Mouse (Mus musculus): ENCODE measurements around the gene Baiap2l1. TPM values are rescaled to one million over a fixed set of nuclear protein-coding genes. Genes with fewer than 3 reads are reported as not detected.
A peak's percentile ranks its signal among the peaks of the same experiment; 100 is the strongest.

Baiap2l1 gene
- polyA plus RNA-seq, 1 experiment from 2014 or later = 13.2 TPM

DNA sequence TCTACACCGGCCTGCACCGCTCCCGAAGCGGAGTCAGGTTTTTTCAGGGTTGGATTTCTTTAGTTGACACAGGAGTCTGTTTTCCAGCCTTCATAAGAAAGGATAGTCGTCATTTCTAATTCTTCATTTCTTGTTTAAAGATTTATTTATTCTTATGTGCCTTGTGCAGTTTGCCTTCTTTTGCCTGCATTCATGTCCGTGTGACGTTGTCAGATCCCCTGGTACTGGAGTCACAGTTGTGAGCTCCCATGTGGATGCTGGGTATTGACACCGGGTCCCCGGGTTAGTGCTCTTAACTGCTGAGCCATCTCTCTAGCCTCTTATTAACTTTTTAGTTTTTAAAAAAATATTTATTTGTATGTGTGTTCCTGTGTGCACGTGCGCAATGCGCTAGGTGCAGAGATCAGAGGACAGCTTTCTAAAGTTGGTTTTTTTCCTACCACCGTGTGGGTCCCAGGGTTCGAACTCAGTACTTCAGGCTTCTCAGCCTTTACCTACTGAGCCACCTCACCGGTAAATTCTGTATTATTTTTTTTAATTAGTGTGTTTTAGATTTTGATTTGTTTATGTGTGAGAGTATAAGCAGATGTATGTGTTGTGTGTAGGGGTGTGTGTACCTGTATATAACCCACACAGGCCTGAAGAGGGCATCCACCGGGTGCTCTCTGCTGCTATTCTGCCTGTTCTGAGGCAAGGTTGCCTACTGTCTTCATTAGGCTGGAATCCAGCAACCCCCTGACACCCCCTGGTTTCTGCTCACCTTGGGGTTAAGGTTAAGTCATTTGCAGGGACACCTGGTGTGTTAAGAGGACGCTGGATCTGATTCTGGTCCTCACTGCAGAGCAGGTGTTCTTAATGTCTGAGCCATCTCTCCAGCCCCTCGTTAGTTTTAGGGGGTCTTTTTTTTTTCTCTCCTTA lies 133.8 kb downstream of the Baiap2l1 start:
- Histone ChIP-seq H3K4me3 (ENCODE audit: low read length) (peak overlapping the region; percentile 81), H3K9ac (ENCODE audit: low read depth, low read length) (peak overlapping the region; percentile 67), H3K4me2 (replicated peaks; ENCODE audit: low read depth, low read length) (peak overlapping the region; percentile 79), H3K27ac (ENCODE audit: low read depth, low read length) (peak overlapping the region; percentile 55; the same call in 1 of the 2 replicates), H3K27me3 (ENCODE audit: control insufficient read depth, insufficient read depth, low read length) (no peaks in the 10 kb centered on the region), H3K4me1 (ENCODE audit: control insufficient read depth, insufficient read depth, low read length) (peaks cover 7% of the 10 kb centered on the region; the same call in 1 of the 2 replicates), H3K9me3 (ENCODE audit: control insufficient read depth, low read length) (no peaks in the 10 kb centered on the region), H3K36me3 (ENCODE audit: control insufficient read depth, insufficient read depth, low read length) (no peaks in the 10 kb centered on the region; the same call in 1 of the 2 replicates)
- 25% methylated on average over 18 of the region's 18 CpGs for WGBS
- no peak for ATAC-seq (ENCODE audit: low FRiP score, low TSS enrichment)

GRCm38 (mm10) chr5:144223503-144223862 lies 134.4 kb downstream of the Baiap2l1 start, which contains the start of gene Tecpr1:
TSS of gene Tecpr1 (minus strand) at chr5:144223615.
- peak within 1 kb of the TSS; percentile 81 for H3K4me3 ChIP-seq (ENCODE audit: low read length)
- peak; percentile 97 for ATAC-seq (ENCODE audit: low FRiP score, low TSS enrichment)
- H3K27ac ChIP-seq (ENCODE audit: low read depth, low read length) = peak within 1 kb of the TSS; percentile 55; the same call in 1 of the 2 replicates
- H3K9ac ChIP-seq (ENCODE audit: low read depth, low read length) = peak within 1 kb of the TSS; percentile 67
- no peaks in the 10 kb centered on the region for H3K9me3 ChIP-seq (ENCODE audit: control insufficient read depth, low read length)
- peaks cover 7% of the 10 kb centered on the region; the same call in 1 of the 2 replicates for H3K4me1 ChIP-seq (ENCODE audit: control insufficient read depth, insufficient read depth, low read length)
- under 1% methylated on average over 32 of the region's 37 CpGs for WGBS
- peak within 1 kb of the TSS; percentile 79 for H3K4me2 ChIP-seq (replicated peaks; ENCODE audit: low read depth, low read length)
- no peaks in the 10 kb centered on the region; the same call in 1 of the 2 replicates for H3K36me3 ChIP-seq (ENCODE audit: control insufficient read depth, insufficient read depth, low read length)
- H3K27me3 ChIP-seq (ENCODE audit: control insufficient read depth, insufficient read depth, low read length) = no peaks in the 10 kb centered on the region

DNA sequence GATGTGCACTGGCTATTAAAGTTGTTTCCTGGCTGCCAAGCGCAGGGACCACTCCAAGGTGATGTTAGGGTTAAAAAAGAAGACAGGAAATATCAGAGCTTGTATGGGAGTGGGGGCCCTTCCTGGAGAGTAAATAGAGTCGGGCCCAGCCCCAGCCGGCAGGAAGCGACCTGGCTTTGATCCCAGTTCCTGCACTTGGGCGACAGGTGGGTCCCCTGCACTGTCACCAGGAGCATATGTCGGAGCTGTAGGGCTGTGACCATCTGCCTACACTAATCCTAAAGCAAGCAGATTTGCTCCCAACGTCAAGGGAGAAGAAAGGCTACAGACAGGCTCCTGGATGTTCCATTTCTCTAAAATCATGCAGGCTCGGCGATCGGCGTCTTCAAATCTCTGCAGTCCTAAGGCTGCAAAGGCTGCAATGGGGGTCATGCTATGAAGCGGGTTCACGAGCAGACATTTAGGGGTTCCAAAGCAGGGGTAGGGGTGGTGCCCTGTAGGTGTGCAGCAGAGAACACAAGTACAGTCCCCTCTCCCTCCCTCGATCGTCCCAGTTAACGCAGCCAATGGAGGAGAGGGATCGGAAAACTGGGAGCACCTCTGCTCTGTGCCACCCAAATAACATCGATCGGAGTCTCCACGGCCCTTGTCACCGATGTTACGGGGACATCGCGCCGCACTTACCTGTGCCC lies 135.0 kb downstream of the Baiap2l1 start:
- peak; percentile 65 for ATAC-seq (ENCODE audit: low FRiP score, low TSS enrichment)

GRCm38 (mm10) chr5:144221305-144221704 lies 136.6 kb downstream of the Baiap2l1 start:
- no peaks in the 10 kb centered on the region for H3K27me3 ChIP-seq (ENCODE audit: control insufficient read depth, insufficient read depth, low read length)
- no peak overlapping the region for H3K9ac ChIP-seq (ENCODE audit: low read depth, low read length)
- no peak overlapping the region for H3K4me3 ChIP-seq (ENCODE audit: low read length)
- peaks cover 7% of the 10 kb centered on the region; the same call in 1 of the 2 replicates for H3K4me1 ChIP-seq (ENCODE audit: control insufficient read depth, insufficient read depth, low read length)
- 61% methylated on average over 4 of the region's 4 CpGs for WGBS
- no peaks in the 10 kb centered on the region for H3K9me3 ChIP-seq (ENCODE audit: control insufficient read depth, low read length)
- ATAC-seq (ENCODE audit: low FRiP score, low TSS enrichment) = no peak
- no peak overlapping the region for H3K27ac ChIP-seq (ENCODE audit: low read depth, low read length)
- no peak overlapping the region for H3K4me2 ChIP-seq (replicated peaks; ENCODE audit: low read depth, low read length)
- no peaks in the 10 kb centered on the region; the same call in 1 of the 2 replicates for H3K36me3 ChIP-seq (ENCODE audit: control insufficient read depth, insufficient read depth, low read length)

More for the DNA sequence above, 135.0 kb downstream of the Baiap2l1 start:
- Histone ChIP-seq H3K4me3 (ENCODE audit: low read length) (peak overlapping the region; percentile 81), H3K27ac (ENCODE audit: low read depth, low read length) (0 out of 2 replicates have a peak overlapping the region, but pooled peaks have one; percentile 11), H3K36me3 (ENCODE audit: control insufficient read depth, insufficient read depth, low read length) (no peaks in the 10 kb centered on the region; the same call in 1 of the 2 replicates), H3K9ac (ENCODE audit: low read depth, low read length) (peak overlapping the region; percentile 67), H3K4me2 (replicated peaks; ENCODE audit: low read depth, low read length) (peak overlapping the region; percentile 79), H3K4me1 (ENCODE audit: control insufficient read depth, insufficient read depth, low read length) (peaks cover 7% of the 10 kb centered on the region; the same call in 1 of the 2 replicates), H3K27me3 (ENCODE audit: control insufficient read depth, insufficient read depth, low read length) (no peaks in the 10 kb centered on the region), H3K9me3 (ENCODE audit: control insufficient read depth, low read length) (no peaks in the 10 kb centered on the region)
- WGBS = 2% methylated on average over 25 of the region's 25 CpGs

GRCm38 (mm10) chr5:144219936-144220335 lies 138.0 kb downstream of the Baiap2l1 start:
- no peaks in the 10 kb centered on the region for H3K9me3 ChIP-seq (ENCODE audit: control insufficient read depth, low read length)
- H3K27ac ChIP-seq (ENCODE audit: low read depth, low read length) = no peak overlapping the region
- no peaks in the 10 kb centered on the region for H3K27me3 ChIP-seq (ENCODE audit: control insufficient read depth, insufficient read depth, low read length)
- no peak overlapping the region for H3K4me2 ChIP-seq (replicated peaks; ENCODE audit: low read depth, low read length)
- H3K4me1 ChIP-seq (ENCODE audit: control insufficient read depth, insufficient read depth, low read length) = peaks cover 7% of the 10 kb centered on the region; the same call in 1 of the 2 replicates
- 89% methylated on average over 5 of the region's 5 CpGs for WGBS
- H3K4me3 ChIP-seq (ENCODE audit: low read length) = no peak overlapping the region
- ATAC-seq (ENCODE audit: low FRiP score, low TSS enrichment) = no peak
- H3K36me3 ChIP-seq (ENCODE audit: control insufficient read depth, insufficient read depth, low read length) = no peaks in the 10 kb centered on the region; the same call in 1 of the 2 replicates
- H3K9ac ChIP-seq (ENCODE audit: low read depth, low read length) = no peak overlapping the region

DNA sequence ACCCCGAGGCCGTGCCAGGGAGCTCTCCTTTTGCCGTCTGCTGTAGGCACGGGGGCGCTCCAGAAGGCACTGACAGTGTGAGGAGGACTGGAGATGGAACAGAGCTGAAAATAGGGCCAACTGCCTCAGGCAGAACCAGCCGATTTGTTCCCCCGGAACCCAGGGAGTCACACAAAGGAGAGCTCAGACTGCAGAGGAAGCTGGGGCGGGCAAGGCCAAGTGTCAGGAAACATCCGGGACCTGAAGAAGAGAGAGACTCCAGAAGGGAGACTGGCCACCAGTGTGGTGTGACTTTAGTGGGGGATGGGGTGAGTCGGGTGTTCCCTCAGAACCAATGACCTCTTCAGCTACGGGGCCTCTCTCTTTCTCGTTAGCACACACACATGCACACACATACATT lies 138.6 kb downstream of the Baiap2l1 start:
- no peaks in the 10 kb centered on the region; the same call in 1 of the 2 replicates for H3K36me3 ChIP-seq (ENCODE audit: control insufficient read depth, insufficient read depth, low read length)
- WGBS = 73% methylated on average over 12 of the region's 12 CpGs
- H3K4me2 ChIP-seq (replicated peaks; ENCODE audit: low read depth, low read length) = no peak overlapping the region
- no peaks in the 10 kb centered on the region for H3K9me3 ChIP-seq (ENCODE audit: control insufficient read depth, low read length)
- H3K9ac ChIP-seq (ENCODE audit: low read depth, low read length) = peak overlapping the region; percentile 23; the same call in 1 of the 2 replicates
- ATAC-seq (ENCODE audit: low FRiP score, low TSS enrichment) = no peak
- H3K4me3 ChIP-seq (ENCODE audit: low read length) = no peak overlapping the region
- no peaks in the 10 kb centered on the region for H3K27me3 ChIP-seq (ENCODE audit: control insufficient read depth, insufficient read depth, low read length)
- no peak overlapping the region for H3K27ac ChIP-seq (ENCODE audit: low read depth, low read length)
- peaks cover 7% of the 10 kb centered on the region; the same call in 1 of the 2 replicates for H3K4me1 ChIP-seq (ENCODE audit: control insufficient read depth, insufficient read depth, low read length)

GRCm38 (mm10) chr5:144218061-144218460 lies 139.9 kb downstream of the Baiap2l1 start:
- no peak for ATAC-seq (ENCODE audit: low FRiP score, low TSS enrichment)
- peaks cover 7% of the 10 kb centered on the region; the same call in 1 of the 2 replicates for H3K4me1 ChIP-seq (ENCODE audit: control insufficient read depth, insufficient read depth, low read length)
- no peak overlapping the region for H3K4me3 ChIP-seq (ENCODE audit: low read length)
- WGBS = 88% methylated on average over 7 of the region's 7 CpGs
- H3K4me2 ChIP-seq (replicated peaks; ENCODE audit: low read depth, low read length) = no peak overlapping the region
- H3K27ac ChIP-seq (ENCODE audit: low read depth, low read length) = no peak overlapping the region
- H3K9me3 ChIP-seq (ENCODE audit: control insufficient read depth, low read length) = no peaks in the 10 kb centered on the region
- no peaks in the 10 kb centered on the region for H3K27me3 ChIP-seq (ENCODE audit: control insufficient read depth, insufficient read depth, low read length)
- H3K36me3 ChIP-seq (ENCODE audit: control insufficient read depth, insufficient read depth, low read length) = no peaks in the 10 kb centered on the region; the same call in 1 of the 2 replicates
- H3K9ac ChIP-seq (ENCODE audit: low read depth, low read length) = no peak overlapping the region

GRCm38 (mm10) chr5:144215992-144216391 lies 141.9 kb downstream of the Baiap2l1 start:
- Histone ChIP-seq H3K9me3 (ENCODE audit: control insufficient read depth, low read length) (no peaks in the 10 kb centered on the region), H3K27ac (ENCODE audit: low read depth, low read length) (no peak overlapping the region), H3K27me3 (ENCODE audit: control insufficient read depth, insufficient read depth, low read length) (no peaks in the 10 kb centered on the region), H3K4me3 (ENCODE audit: low read length) (no peak overlapping the region), H3K4me1 (ENCODE audit: control insufficient read depth, insufficient read depth, low read length) (no peaks in the 10 kb centered on the region), H3K9ac (ENCODE audit: low read depth, low read length) (no peak overlapping the region), H3K36me3 (ENCODE audit: control insufficient read depth, insufficient read depth, low read length) (no peaks in the 10 kb centered on the region; the same call in 1 of the 2 replicates), H3K4me2 (replicated peaks; ENCODE audit: low read depth, low read length) (no peak overlapping the region)
- whole genome bisulfite sequencing = 61% methylated on average over 2 of the region's 2 CpGs
- ATAC-seq (ENCODE audit: low FRiP score, low TSS enrichment) = no peak

Measured in kidney, embryonic 14.5 days (tissue).